Mouse (Mus musculus) neural tube, embryonic 13.5 days (tissue): ENCODE results near the gene Fbxo31. TPM values are rescaled to one million over a fixed set of nuclear protein-coding genes. Genes with fewer than 3 reads are reported as not detected.

Experiments
- ATAC-seq: fragments of 200-750 bp; cut with Nextera tagmentation; 2 replicates; pipeline ENCODE4 v1.8.0; 2017; ENCODE audit warnings: low read depth, mild to moderate bottlenecking, moderate TSS enrichment, moderate library complexity
- H3K27ac ChIP-seq: fragments of 300-500 bp; sonication (generic); replicated peaks from 2 replicates; pipeline ENCODE4 v1.5.1; 2015; ENCODE audit warnings: moderate library complexity, mild to moderate bottlenecking, inconsistent platforms
- H3K27me3 ChIP-seq: fragments of 300-500 bp; sonication (generic); 2 replicates; pipeline ENCODE4 v1.6.1; 2015; ENCODE audit warnings: mild to moderate bottlenecking, inconsistent platforms
- H3K36me3 ChIP-seq: fragments of 300-500 bp; sonication (generic); 2 replicates; pipeline ENCODE4 v1.6.1; 2015; ENCODE audit warnings: mild to moderate bottlenecking, inconsistent platforms
- H3K4me1 ChIP-seq: fragments of 300-500 bp; sonication (generic); replicated peaks from 2 replicates; pipeline ENCODE4 v1.6.1; 2015; ENCODE audit warnings: inconsistent platforms
- H3K4me2 ChIP-seq: fragments of 300-500 bp; sonication (generic); 2 replicates; pipeline ENCODE4 v1.6.1; 2015; ENCODE audit warnings: inconsistent platforms, mild to moderate bottlenecking, moderate library complexity
- H3K4me3 ChIP-seq: fragments of 300-500 bp; sonication (generic); 2 replicates; pipeline ENCODE4 v1.5.1; 2015; ENCODE audit warnings: mild to moderate bottlenecking, inconsistent platforms
- H3K9ac ChIP-seq: fragments of 300-500 bp; sonication (generic); 2 replicates; pipeline ENCODE4 v1.6.1; 2015; ENCODE audit warnings: moderate library complexity, mild to moderate bottlenecking, inconsistent platforms
- H3K9me3 ChIP-seq: fragments of 300-500 bp; sonication (generic); 2 replicates; pipeline ENCODE4 v1.6.1; 2016; ENCODE audit warnings: inconsistent platforms
- WGBS: fragments of 180-500 bp; shearing (Covaris S2); methylation state at CpG from one replicate; pipeline ENCODE4 v1.1.7; 2015; 5-methylcytosine and 5-hydroxymethylcytosine counted together
- polyA plus RNA-seq: library from polyadenylated mRNA; unstranded; fragments of >200 nt; fragmentation: Nextera tagmentation; extraction: Ambion mirVana; gene quantifications from 2 replicates; pipeline ENCODE4 v1.2.1, GENCODE M21; 2015

Fbxo31 gene
- polyA plus RNA-seq, 1 experiment from 2014 or later, result 32.0 TPM

DNA sequence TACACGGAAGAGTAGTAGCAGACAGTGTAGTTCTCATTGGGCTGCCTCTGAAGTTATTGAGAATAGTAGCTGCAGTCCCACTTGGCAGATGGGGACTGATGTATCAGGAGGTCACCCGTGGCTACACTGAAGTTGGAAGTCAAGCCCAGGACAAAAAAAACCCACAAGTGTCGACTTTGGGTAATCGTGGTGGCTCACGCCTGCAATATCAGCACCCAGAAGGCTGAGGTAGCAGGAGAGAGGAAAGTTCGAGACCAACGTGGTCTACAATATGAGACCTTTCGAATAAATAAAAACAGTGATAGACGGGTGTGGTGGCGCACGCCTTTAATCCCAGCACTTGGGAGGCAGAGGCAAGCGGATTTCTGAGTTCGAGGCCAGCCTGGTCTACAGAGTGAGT lies 6.1 kb upstream of the Fbxo31 start:
- Histone ChIP-seq H3K27me3 (peaks cover 4% of the 10 kb centered on the region), H3K9me3 (no peaks in the 10 kb centered on the region), H3K27ac (0 out of 2 replicates have a peak overlapping the region, but pooled peaks have one; percentile 34), H3K36me3 (no peaks in the 10 kb centered on the region), H3K4me1 (peaks cover 15% of the 10 kb centered on the region), H3K9ac (peak overlapping the region; percentile 75), H3K4me2 (peak overlapping the region; percentile 62), H3K4me3 (peak overlapping the region; percentile 60)
- WGBS, result 45% methylated on average over 13 of the region's 13 CpGs
- no peak for ATAC-seq

- Histone ChIP-seq H3K4me3 (no peak overlapping the region), H3K4me1 (peaks cover 11% of the 10 kb centered on the region), H3K27ac (no peak overlapping the region), H3K9ac (no peak overlapping the region), H3K36me3 (no peaks in the 10 kb centered on the region), H3K4me2 (no peak overlapping the region), H3K27me3 (peaks cover 4% of the 10 kb centered on the region), H3K9me3 (no peaks in the 10 kb centered on the region)
- 64% methylated on average over 8 of the region's 8 CpGs for WGBS
- no peak for ATAC-seq
Observed at GRCm38 (mm10) chr8:121583653-121584052, 5.0 kb upstream of the Fbxo31 start.

DNA sequence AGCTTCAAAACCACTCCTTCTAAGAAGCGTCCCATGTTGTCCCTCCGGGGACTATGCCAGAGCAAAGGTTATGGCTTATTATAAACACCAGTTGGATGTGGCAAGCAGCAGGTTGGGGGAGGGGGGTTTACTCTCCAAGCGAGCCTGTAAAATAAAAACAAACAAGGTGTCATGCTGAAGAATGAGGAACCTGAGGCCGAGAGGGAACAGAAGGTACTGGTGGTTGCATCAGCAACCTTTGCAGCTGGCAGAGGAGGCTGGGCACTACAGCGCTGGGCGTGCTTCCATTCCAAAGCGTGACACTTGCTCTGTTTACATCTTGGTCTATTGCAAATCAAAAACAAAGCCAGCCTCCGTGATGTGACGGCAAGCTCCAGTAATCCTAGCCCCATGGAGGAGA lies 1.9 kb upstream of the Fbxo31 start:
- no peak overlapping the region for H3K4me3 ChIP-seq
- no peaks in the 10 kb centered on the region for H3K9me3 ChIP-seq
- no peak overlapping the region for H3K4me2 ChIP-seq
- no peak for ATAC-seq
- peaks cover 30% of the 10 kb centered on the region for H3K4me1 ChIP-seq
- H3K27me3 ChIP-seq, result peaks cover 4% of the 10 kb centered on the region
- H3K27ac ChIP-seq, result no peak overlapping the region
- H3K36me3 ChIP-seq, result no peaks in the 10 kb centered on the region
- H3K9ac ChIP-seq, result no peak overlapping the region
- 40% methylated on average over 9 of the region's 9 CpGs for WGBS

DNA sequence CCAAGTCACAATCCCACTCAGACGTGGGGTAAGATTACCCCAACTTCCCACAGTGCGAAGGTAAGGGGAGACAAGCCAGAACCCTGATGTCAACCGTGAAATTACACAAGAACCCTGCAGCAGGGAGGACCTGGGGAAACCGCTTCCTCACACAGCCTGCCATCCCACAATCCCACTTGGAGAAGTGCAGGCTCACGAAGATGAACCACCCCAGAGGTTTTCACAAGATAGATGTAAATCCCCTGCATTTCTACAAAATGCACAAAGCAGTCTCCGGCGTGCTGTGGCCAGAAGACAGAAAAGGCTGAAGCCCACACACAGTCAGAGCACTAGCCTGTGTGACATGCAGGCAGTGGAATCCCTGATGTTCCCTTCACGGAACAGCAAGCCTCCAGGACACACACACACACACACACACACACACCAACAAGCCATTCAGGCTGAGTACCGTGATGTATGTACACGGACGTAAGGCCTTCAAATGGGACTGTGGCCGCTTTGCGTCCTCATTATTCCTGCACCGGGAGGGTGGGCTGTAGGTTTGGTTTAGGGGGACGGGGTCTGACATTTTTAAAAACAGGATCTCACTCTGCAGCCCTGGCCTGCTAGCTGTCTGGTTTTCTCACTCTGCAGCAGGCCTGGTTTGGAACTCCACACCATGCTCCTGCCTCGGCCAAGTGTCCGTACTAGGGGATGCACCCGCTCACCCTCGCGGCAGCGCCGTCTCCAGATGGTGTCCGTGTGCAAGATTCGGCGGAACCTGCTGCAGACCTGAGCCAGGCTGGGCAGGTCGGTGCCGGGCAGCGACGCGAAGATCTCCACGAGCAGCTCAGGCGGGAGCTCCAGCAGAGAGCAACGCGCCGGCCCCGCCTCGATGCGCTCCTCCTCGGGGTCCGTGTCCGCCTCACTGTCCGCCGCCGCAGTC lies 593 bp downstream of the Fbxo31 start:
- peak overlapping the region; percentile 92 for H3K4me3 ChIP-seq
- no peaks in the 10 kb centered on the region; the same call in 1 of the 2 replicates for H3K27me3 ChIP-seq
- peak overlapping the region; percentile 93 for H3K9ac ChIP-seq
- ATAC-seq, result peak; percentile 64
- H3K4me2 ChIP-seq, result peak overlapping the region; percentile 88
- H3K9me3 ChIP-seq, result no peaks in the 10 kb centered on the region
- peaks cover 42% of the 10 kb centered on the region for H3K4me1 ChIP-seq
- H3K27ac ChIP-seq, result peak overlapping the region; percentile 77
- 2% methylated on average over 31 of the region's 44 CpGs for WGBS
- H3K36me3 ChIP-seq, result no peaks in the 10 kb centered on the region

GRCm38 (mm10) chr8:121575661-121576060 lies 2.9 kb downstream of the Fbxo31 start:
- H3K36me3 ChIP-seq, result no peaks in the 10 kb centered on the region
- no peak overlapping the region for H3K27ac ChIP-seq
- no peak overlapping the region for H3K4me3 ChIP-seq
- H3K4me2 ChIP-seq, result no peak overlapping the region
- WGBS, result 76% methylated on average over 3 of the region's 3 CpGs
- H3K9ac ChIP-seq, result 0 out of 2 replicates have a peak overlapping the region, but pooled peaks have one; percentile 38
- H3K9me3 ChIP-seq, result no peaks in the 10 kb centered on the region
- ATAC-seq, result no peak
- H3K27me3 ChIP-seq, result no peaks in the 10 kb centered on the region
- H3K4me1 ChIP-seq, result peaks cover 48% of the 10 kb centered on the region

DNA sequence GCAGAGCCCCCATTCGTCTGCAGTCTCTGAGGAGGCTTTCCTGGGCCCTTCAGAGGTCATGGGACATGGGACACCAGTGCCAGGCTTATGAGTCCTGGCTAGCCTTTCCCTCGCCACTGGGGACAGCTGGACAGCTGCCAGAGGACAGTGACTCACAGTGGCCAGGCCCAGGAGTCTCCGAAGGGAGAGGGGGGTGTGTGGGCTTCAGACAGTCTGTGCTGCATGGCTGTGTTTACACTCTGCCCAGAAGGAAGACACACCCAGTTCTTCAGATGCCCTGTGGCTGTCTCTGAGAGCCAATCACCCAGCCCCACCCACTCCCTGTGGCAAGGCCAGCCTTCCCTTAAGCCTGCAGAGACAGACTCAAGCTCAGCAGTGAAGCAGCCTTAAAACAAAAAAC lies 5.3 kb downstream of the Fbxo31 start:
- ATAC-seq, result no peak

GRCm38 (mm10) chr8:121572121-121572520 lies 6.5 kb downstream of the Fbxo31 start:
- H3K27me3 ChIP-seq, result no peaks in the 10 kb centered on the region
- WGBS, result 78% methylated on average over 7 of the region's 7 CpGs
- H3K4me1 ChIP-seq, result peaks cover 53% of the 10 kb centered on the region
- H3K4me3 ChIP-seq, result no peak overlapping the region
- H3K9ac ChIP-seq, result no peak overlapping the region
- no peaks in the 10 kb centered on the region for H3K36me3 ChIP-seq
- H3K9me3 ChIP-seq, result no peaks in the 10 kb centered on the region
- no peak overlapping the region for H3K27ac ChIP-seq
- H3K4me2 ChIP-seq, result no peak overlapping the region
- no peak for ATAC-seq

More for the DNA sequence above, 5.3 kb downstream of the Fbxo31 start:
- H3K27ac ChIP-seq, result no peak overlapping the region
- H3K4me3 ChIP-seq, result no peak overlapping the region
- H3K4me1 ChIP-seq, result peaks cover 56% of the 10 kb centered on the region
- no peak overlapping the region; the same call in 1 of the 2 replicates for H3K9ac ChIP-seq
- H3K36me3 ChIP-seq, result no peaks in the 10 kb centered on the region
- H3K27me3 ChIP-seq, result no peaks in the 10 kb centered on the region
- no peaks in the 10 kb centered on the region for H3K9me3 ChIP-seq
- WGBS, result 41% methylated on average over 3 of the region's 3 CpGs
- H3K4me2 ChIP-seq, result no peak overlapping the region

DNA sequence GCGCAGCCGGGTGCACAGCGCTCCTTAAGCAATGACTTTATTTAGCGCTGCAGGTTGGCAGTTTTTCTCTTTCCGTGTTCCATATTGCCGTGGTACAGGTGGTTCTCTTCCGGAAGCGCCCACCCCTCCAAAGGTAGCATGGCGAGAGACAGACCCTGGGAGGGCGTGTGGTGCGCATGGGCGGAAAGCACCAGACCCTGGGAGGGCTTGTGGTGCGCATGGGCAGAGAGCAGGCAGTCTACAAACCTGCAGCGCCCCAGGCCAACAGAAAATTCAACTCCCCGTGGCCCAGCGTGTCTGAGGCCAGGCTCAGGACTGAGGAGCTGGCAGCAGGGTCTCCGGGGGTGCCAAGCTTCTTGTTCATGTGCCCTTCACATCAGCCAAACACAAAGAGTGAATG lies 7.8 kb downstream of the Fbxo31 start:
- Histone ChIP-seq H3K4me3 (no peak overlapping the region), H3K4me1 (peaks cover 46% of the 10 kb centered on the region), H3K27ac (no peak overlapping the region), H3K27me3 (no peaks in the 10 kb centered on the region), H3K9ac (no peak overlapping the region), H3K36me3 (no peaks in the 10 kb centered on the region), H3K9me3 (no peaks in the 10 kb centered on the region), H3K4me2 (no peak overlapping the region)
- no peak for ATAC-seq
- 81% methylated on average over 17 of the region's 17 CpGs for WGBS

DNA sequence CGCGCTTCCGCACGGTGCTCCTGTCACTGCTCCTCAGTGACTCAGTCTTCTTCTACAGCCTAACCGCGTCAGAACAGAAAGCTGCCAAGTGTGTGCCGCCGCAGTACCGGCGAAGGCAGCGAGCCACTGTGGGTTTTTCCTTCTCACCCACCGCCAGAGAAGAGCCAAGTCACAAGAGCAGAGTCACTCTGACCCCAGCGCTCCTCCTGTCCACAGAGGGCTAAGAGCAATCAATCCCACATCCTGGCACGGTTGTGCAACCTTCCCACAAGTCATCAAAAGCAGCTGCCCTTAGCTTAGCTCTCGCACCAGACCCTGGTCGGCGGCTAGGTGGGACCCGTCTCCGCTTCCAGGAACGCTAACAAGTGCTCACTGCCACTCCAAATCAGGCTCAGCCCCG lies 8.3 kb downstream of the Fbxo31 start:
- Histone ChIP-seq H3K4me3 (no peak overlapping the region), H3K9me3 (no peaks in the 10 kb centered on the region), H3K9ac (no peak overlapping the region), H3K4me1 (peaks cover 46% of the 10 kb centered on the region), H3K27ac (no peak overlapping the region), H3K36me3 (0 out of 2 replicates have a peak, but pooled peaks cover 2% of the 10 kb centered on the region), H3K4me2 (no peak overlapping the region), H3K27me3 (no peaks in the 10 kb centered on the region)
- WGBS, result 84% methylated on average over 21 of the region's 21 CpGs
- no peak for ATAC-seq

DNA sequence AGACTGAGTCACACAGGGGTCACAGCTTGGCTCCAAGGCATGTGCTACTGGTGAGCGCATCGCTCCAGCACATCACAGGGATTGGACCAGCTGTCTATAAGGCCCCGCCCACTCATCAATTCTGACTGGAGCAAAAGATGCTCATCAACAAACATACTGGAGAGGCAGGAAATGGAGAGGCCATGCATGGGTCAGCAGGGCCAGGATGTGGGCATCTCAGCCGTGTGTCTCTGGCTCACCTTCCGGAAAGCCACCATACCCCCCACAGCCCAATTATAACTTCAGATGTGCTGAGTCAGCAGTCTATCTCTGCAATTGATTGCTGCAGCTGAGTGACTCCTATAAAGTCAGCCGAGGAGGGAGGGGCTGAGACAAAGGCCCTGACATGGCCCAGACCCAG lies 10.3 kb downstream of the Fbxo31 start:
- Histone ChIP-seq H3K9me3 (no peaks in the 10 kb centered on the region), H3K9ac (no peak overlapping the region), H3K4me3 (no peak overlapping the region), H3K36me3 (0 out of 2 replicates have a peak, but pooled peaks cover 9% of the 10 kb centered on the region), H3K4me1 (peaks cover 40% of the 10 kb centered on the region), H3K27me3 (no peaks in the 10 kb centered on the region), H3K27ac (no peak overlapping the region), H3K4me2 (no peak overlapping the region)
- WGBS, result 63% methylated on average over 6 of the region's 6 CpGs
- no peak for ATAC-seq

GRCm38 (mm10) chr8:121563701-121564100 lies 14.9 kb downstream of the Fbxo31 start:
- Histone ChIP-seq H3K9ac (no peak overlapping the region), H3K4me1 (peaks cover 31% of the 10 kb centered on the region), H3K36me3 (peaks cover 26% of the 10 kb centered on the region), H3K27me3 (no peaks in the 10 kb centered on the region), H3K27ac (no peak overlapping the region), H3K4me2 (no peak overlapping the region), H3K9me3 (no peaks in the 10 kb centered on the region), H3K4me3 (no peak overlapping the region)
- ATAC-seq, result no peak
- WGBS, result 73% methylated on average over 6 of the region's 6 CpGs

GRCm38 (mm10) chr8:121562941-121563351 lies 15.7 kb downstream of the Fbxo31 start:
- 80% methylated on average over 9 of the region's 9 CpGs for WGBS
- no peak for ATAC-seq

More at GRCm38 (mm10) chr8:121562941-121563351, 15.7 kb downstream of the Fbxo31 start:
- H3K27me3 ChIP-seq, result no peaks in the 10 kb centered on the region
- H3K4me1 ChIP-seq, result peaks cover 23% of the 10 kb centered on the region
- H3K27ac ChIP-seq, result no peak overlapping the region
- H3K4me2 ChIP-seq, result no peak overlapping the region
- H3K4me3 ChIP-seq, result no peak overlapping the region
- H3K9me3 ChIP-seq, result no peaks in the 10 kb centered on the region
- peaks cover 34% of the 10 kb centered on the region for H3K36me3 ChIP-seq
- H3K9ac ChIP-seq, result no peak overlapping the region
